Mouse (Mus musculus) stomach, postnatal 0 days (tissue): ENCODE data around the gene 6430531B16Rik. TPM values are rescaled to one million over a fixed set of nuclear protein-coding genes. Genes with fewer than 3 reads are reported as not detected.
A peak's percentile ranks its signal among the peaks of the same experiment; 100 is the strongest.

Source experiments
- ATAC-seq: fragments of 200-750 bp; cut with Nextera tagmentation; 2 replicates; pipeline ENCODE4 v1.8.0; 2017; ENCODE audit not compliant: low FRiP score, low TSS enrichment
- DNase-seq: peaks from one replicate; pipeline ENCODE4 v3.0.0-alpha.2; 2016; ENCODE audit warnings: low spot score
- H3K27ac ChIP-seq: fragments of 300-500 bp; sonication (generic); replicated peaks from 2 replicates; pipeline ENCODE4 v1.5.1; 2014; ENCODE audit warnings: mild to moderate bottlenecking, control low read depth
- H3K27me3 ChIP-seq: fragments of 300-500 bp; sonication (generic); 2 replicates; pipeline ENCODE4 v1.6.1; 2014; ENCODE audit warnings: low read length; ENCODE audit not compliant: control insufficient read depth, insufficient read depth
- H3K36me3 ChIP-seq: fragments of 300-500 bp; sonication (generic); 2 replicates; pipeline ENCODE4 v1.6.1; 2014; ENCODE audit warnings: low read length, mixed read lengths; ENCODE audit not compliant: control insufficient read depth, insufficient read depth
- H3K4me1 ChIP-seq: fragments of 300-500 bp; sonication (generic); replicated peaks from 2 replicates; pipeline ENCODE4 v1.6.1; 2014; ENCODE audit warnings: antibody characterized with exemption; ENCODE audit not compliant: control insufficient read depth, insufficient read depth
- H3K4me2 ChIP-seq: fragments of 300-500 bp; sonication (generic); replicated peaks from 2 replicates; pipeline ENCODE4 v1.6.1; 2014; ENCODE audit warnings: low read depth, mild to moderate bottlenecking, control low read depth, moderate library complexity
- H3K4me3 ChIP-seq: fragments of 300-500 bp; sonication (generic); 2 replicates; pipeline ENCODE4 v1.5.1; 2014; ENCODE audit warnings: low read depth, low read length, control low read depth
- H3K9ac ChIP-seq: fragments of 300-500 bp; sonication (generic); 2 replicates; pipeline ENCODE4 v1.6.1; 2014; ENCODE audit warnings: mild to moderate bottlenecking, low read length, control low read depth, mixed read lengths
- H3K9me3 ChIP-seq: fragments of 300-500 bp; sonication (generic); 2 replicates; pipeline ENCODE4 v1.6.1; 2016; ENCODE audit warnings: low read length; ENCODE audit not compliant: control insufficient read depth
- CTCF ChIP-seq: IDR thresholded peaks from 2 replicates; pipeline ENCODE4 v1.5.1; 2016; ENCODE audit warnings: antibody characterized with exemption, low read depth, mild to moderate bottlenecking, moderate library complexity
- EP300 ChIP-seq: optimal IDR thresholded peaks from 2 replicates; pipeline ENCODE3; 2016; ENCODE audit warnings: antibody characterized with exemption
- WGBS: fragments of 180-500 bp; shearing (Covaris S2); extraction: QIAGEN DNeasy Blood & Tissue Kit; methylation state at CpG from one replicate; pipeline ENCODE4 v1.1.7; 2014; 5-methylcytosine and 5-hydroxymethylcytosine counted together
- polyA plus RNA-seq: library from polyadenylated mRNA; unstranded; fragments of >200 nt; fragmentation: Nextera tagmentation; extraction: Ambion mirVana; gene quantifications from 2 replicates; pipeline ENCODE4 v1.2.1, GENCODE M21; 2015

Gene 6430531B16Rik
- polyA plus RNA-seq, 1 experiment from 2014 or later: 0.11 TPM

GRCm38 (mm10) chr7:139957437-139957836, 21.1 kb downstream of the 6430531B16Rik start:
- no peak for DNase-seq

GRCm38 (mm10) chr7:139956658-139957057, 21.9 kb downstream of the 6430531B16Rik start:
- no peak overlapping the region for H3K4me3 ChIP-seq
- no peak overlapping the region for H3K27ac ChIP-seq
- no peak for ATAC-seq
- H3K9me3 ChIP-seq: no peaks in the 10 kb centered on the region
- WGBS: 88% methylated on average over 3 of the region's 3 CpGs
- H3K4me1 ChIP-seq: no peaks in the 10 kb centered on the region
- H3K27me3 ChIP-seq: no peaks in the 10 kb centered on the region
- H3K4me2 ChIP-seq: no peak overlapping the region
- no peaks in the 10 kb centered on the region for H3K36me3 ChIP-seq
- DNase-seq: no peak
- H3K9ac ChIP-seq: no peak overlapping the region
- TF ChIP-seq CTCF (no peak), EP300 (no peak)

More at GRCm38 (mm10) chr7:139957437-139957836, 21.1 kb downstream of the 6430531B16Rik start:
- Histone ChIP-seq H3K27ac (no peak overlapping the region), H3K4me3 (no peak overlapping the region), H3K4me1 (no peaks in the 10 kb centered on the region), H3K4me2 (no peak overlapping the region), H3K9ac (no peak overlapping the region), H3K36me3 (no peaks in the 10 kb centered on the region), H3K27me3 (no peaks in the 10 kb centered on the region), H3K9me3 (no peaks in the 10 kb centered on the region)
- no peak for TF ChIP-seq EP300
- no peak for TF ChIP-seq CTCF
- ATAC-seq: no peak
- 55% methylated on average over 11 of the region's 11 CpGs for WGBS

GRCm38 (mm10) chr7:139955505-139955904, 23.1 kb downstream of the 6430531B16Rik start:
- Histone ChIP-seq H3K4me2 (no peak overlapping the region), H3K4me3 (no peak overlapping the region), H3K36me3 (no peaks in the 10 kb centered on the region), H3K27ac (no peak overlapping the region), H3K4me1 (no peaks in the 10 kb centered on the region), H3K9me3 (no peaks in the 10 kb centered on the region), H3K27me3 (no peaks in the 10 kb centered on the region), H3K9ac (no peak overlapping the region)
- TF ChIP-seq CTCF (no peak), EP300 (no peak)
- WGBS: 85% methylated on average over 4 of the region's 4 CpGs
- DNase-seq: no peak
- no peak for ATAC-seq

GRCm38 (mm10) chr7:139951991-139952633, 26.4 kb downstream of the 6430531B16Rik start:
- Histone ChIP-seq H3K27ac (no peak overlapping the region), H3K4me2 (no peak overlapping the region), H3K4me1 (no peaks in the 10 kb centered on the region), H3K9ac (no peak overlapping the region), H3K27me3 (no peaks in the 10 kb centered on the region), H3K4me3 (no peak overlapping the region), H3K36me3 (no peaks in the 10 kb centered on the region), H3K9me3 (no peaks in the 10 kb centered on the region)
- DNase-seq (no peak), ATAC-seq (no peak)
- TF ChIP-seq CTCF: no peak
- no peak for TF ChIP-seq EP300
- WGBS: 73% methylated on average over 6 of the region's 6 CpGs

GRCm38 (mm10) chr7:139951079-139951478, 27.5 kb downstream of the 6430531B16Rik start:
- no peaks in the 10 kb centered on the region for H3K36me3 ChIP-seq
- H3K9ac ChIP-seq: peak overlapping the region; percentile 52
- H3K9me3 ChIP-seq: no peaks in the 10 kb centered on the region
- TF ChIP-seq CTCF (no peak), EP300 (no peak)
- no peaks in the 10 kb centered on the region; the same call in 1 of the 2 replicates for H3K27me3 ChIP-seq
- no peaks in the 10 kb centered on the region for H3K4me1 ChIP-seq
- H3K27ac ChIP-seq: peak overlapping the region; percentile 78
- ATAC-seq (peak; percentile 69), DNase-seq (peak; percentile 66)
- H3K4me3 ChIP-seq: peak overlapping the region; percentile 60
- peak overlapping the region; percentile 76 for H3K4me2 ChIP-seq
- under 1% methylated on average over 14 of the region's 16 CpGs for WGBS

- 0 out of 2 replicates have a peak, but pooled peaks have one; percentile 15 for TF ChIP-seq CTCF
- no peak for TF ChIP-seq EP300
- H3K9ac ChIP-seq: peak overlapping the region; percentile 52
- peak overlapping the region; percentile 78 for H3K27ac ChIP-seq
- DNase-seq: peak; percentile 70
- peak overlapping the region; percentile 76 for H3K4me2 ChIP-seq
- under 1% methylated on average over 30 of the region's 33 CpGs for WGBS
- H3K36me3 ChIP-seq: no peaks in the 10 kb centered on the region
- no peaks in the 10 kb centered on the region for H3K9me3 ChIP-seq
- H3K4me3 ChIP-seq: peak overlapping the region; percentile 60
- H3K4me1 ChIP-seq: no peaks in the 10 kb centered on the region
- no peaks in the 10 kb centered on the region; the same call in 1 of the 2 replicates for H3K27me3 ChIP-seq
- ATAC-seq: peak; percentile 73
These were observed 28.1 kb downstream of the 6430531B16Rik start for GRCm38 (mm10) chr7:139950283-139950971.
